8 mouse cellular contexts compared by ENCODE assay signal in the genomic region with DNA sequence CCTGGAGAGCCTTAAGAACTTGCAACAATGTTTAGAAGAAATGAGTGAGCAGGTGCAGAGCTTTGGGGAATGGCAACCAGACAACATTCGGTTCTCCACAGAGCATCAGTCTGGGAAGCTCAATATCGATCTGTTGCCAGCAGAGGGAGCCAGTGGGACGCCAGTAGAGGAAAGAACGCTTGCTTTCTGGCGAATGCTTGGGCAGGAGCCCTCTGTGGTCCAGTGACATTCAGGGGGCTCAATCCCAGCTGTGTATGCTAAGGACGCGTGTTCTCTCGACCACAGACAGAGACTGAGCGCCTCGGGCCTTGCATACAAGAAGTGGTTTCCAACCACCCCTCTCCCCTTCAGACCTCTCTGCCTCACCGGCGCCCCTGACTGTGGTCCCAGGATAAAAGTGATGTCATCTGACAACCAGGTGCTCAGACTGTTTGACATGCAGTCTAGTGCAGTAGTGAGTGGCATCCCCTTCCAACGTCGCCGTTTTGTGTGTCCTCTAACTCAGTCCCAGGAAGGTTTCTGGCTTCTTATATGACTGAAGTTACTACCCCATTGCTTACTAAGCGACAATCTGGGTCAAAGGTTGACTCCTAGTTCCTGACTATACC. TPM values are rescaled to one million over a fixed set of nuclear protein-coding genes. Genes with fewer than 3 reads are reported as not detected.
A peak's percentile ranks its signal among the peaks of the same experiment; 100 is the strongest.
DNase-seq lines count a peak whose midpoint lies in the region; ATAC-seq lines count a peak whose summit lies in the region.

No protein-coding gene starts in this region.

- no peaks in the 10 kb centered on the region for H3K27me3 ChIP-seq in intestine, embryonic 15.5 days (replicated peaks)
- H3K27me3 ChIP-seq in midbrain, embryonic 16.5 days (ENCODE audit: control insufficient read depth, insufficient read depth, low read depth, low read length): no peaks in the 10 kb centered on the region

- no peak overlapping the region for H3K4me3 ChIP-seq in intestine, embryonic 15.5 days (replicated peaks)
- H3K4me3 ChIP-seq in midbrain, embryonic 16.5 days (ENCODE audit: low read depth, low read length): 0 out of 2 replicates have a peak overlapping the region, but pooled peaks have one; percentile 2

- WGBS in intestine, embryonic 15.5 days: 12% methylated on average over 16 of the region's 16 CpGs
- 16% methylated on average over 16 of the region's 16 CpGs for WGBS in midbrain, embryonic 16.5 days

- no peak overlapping the region for H3K27ac ChIP-seq in intestine, embryonic 15.5 days
- no peak overlapping the region for H3K27ac ChIP-seq in midbrain, embryonic 16.5 days (ENCODE audit: low read length)

- H3K4me2 ChIP-seq in intestine, embryonic 15.5 days (replicated peaks): peak overlapping the region; percentile 44; the same call in 1 of the 2 replicates
- H3K4me2 ChIP-seq in midbrain, embryonic 16.5 days (ENCODE audit: low read length): peak overlapping the region; percentile 55

- no peaks in the 10 kb centered on the region for H3K9me3 ChIP-seq in intestine, embryonic 15.5 days
- no peaks in the 10 kb centered on the region for H3K9me3 ChIP-seq in midbrain, embryonic 16.5 days (replicated peaks; ENCODE audit: control insufficient read depth, low read length, poor library complexity, severe bottlenecking)

- no peak overlapping the region for H3K9ac ChIP-seq in intestine, embryonic 15.5 days
- peak overlapping the region; percentile 48; the same call in 1 of the 2 replicates for H3K9ac ChIP-seq in midbrain, embryonic 16.5 days (ENCODE audit: low read depth, low read length)

- no peaks in the 10 kb centered on the region for H3K4me1 ChIP-seq in intestine, embryonic 15.5 days (replicated peaks)
- H3K4me1 ChIP-seq in midbrain, embryonic 16.5 days (ENCODE audit: control insufficient read depth, insufficient read depth, low read length): peaks cover 2% of the 10 kb centered on the region; the same call in 1 of the 2 replicates

- no peaks in the 10 kb centered on the region for H3K36me3 ChIP-seq in intestine, embryonic 15.5 days
- no peaks in the 10 kb centered on the region for H3K36me3 ChIP-seq in midbrain, embryonic 16.5 days (ENCODE audit: control insufficient read depth, insufficient read depth, low read length)

- ATAC-seq in intestine, embryonic 15.5 days: peak; percentile 74
- ATAC-seq in midbrain, embryonic 16.5 days: peak; percentile 79

- intact Hi-C loops in gastrocnemius, postnatal 36 days (cut with DNase I): no loop called here
- intact Hi-C loops in left cerebral cortex, postnatal 14 days (cut with DNase I): loop anchor here (2.0 to 5.0 kb wide), 2 partner anchors 80 to 153 kb away; no protein-coding TSS in a partner anchor

- peak; percentile 16 to 69 for DNase-seq in spleen, adult 18-20 months
- no peak for DNase-seq in spleen, adult 12 weeks (ENCODE audit: low spot score)
- DNase-seq in embryo, embryonic 11 days: peak; percentile 89
- DNase-seq in gastrocnemius, postnatal 36 days: peak; percentile 63
- peak; percentile 91 to 93 for DNase-seq in left cerebral cortex, postnatal 14 days (ENCODE audit: low spot score in 2 of 2)
- peak; percentile 31 to 50 for DNase-seq in spleen, postnatal 36 days (ENCODE audit: low spot score in 2 of 2)

RNA-seq across cellular contexts. Expression of a gene that starts 16.9 kb away (rescaled TPM):
- not detected for total RNA-seq in gastrocnemius, postnatal 36 days (2021)
- 2.6 and 2.8 TPM in 2 replicates for polyA plus RNA-seq in intestine, embryonic 15.5 days (2015; fragmentation: Nextera tagmentation; extraction: Ambion mirVana)
- total RNA-seq in left cerebral cortex, postnatal 14 days (2021): not detected
- not detected in 2 replicates for polyA plus RNA-seq in midbrain, embryonic 16.5 days (2015; fragmentation: Nextera tagmentation; extraction: Ambion mirVana)

RNA-seq across cellular contexts. Expression of a gene that starts 17.2 kb away (rescaled TPM):
- not detected for total RNA-seq in gastrocnemius, postnatal 36 days (2021)
- polyA plus RNA-seq in intestine, embryonic 15.5 days (2015; fragmentation: Nextera tagmentation; extraction: Ambion mirVana): not detected in 2 replicates
- not detected for total RNA-seq in left cerebral cortex, postnatal 14 days (2021)
- not detected in 2 replicates for polyA plus RNA-seq in midbrain, embryonic 16.5 days (2015; fragmentation: Nextera tagmentation; extraction: Ambion mirVana)

RNA-seq across cellular contexts. Expression of a gene that starts 32.5 kb away (rescaled TPM):
- not detected for total RNA-seq in gastrocnemius, postnatal 36 days (2021)
- polyA plus RNA-seq in intestine, embryonic 15.5 days (2015; fragmentation: Nextera tagmentation; extraction: Ambion mirVana): 0.05 TPM in 1 of 2 replicates, not detected in the other
- under 1 TPM; 0.68 to 0.79 TPM for total RNA-seq in left cerebral cortex, postnatal 14 days (2021)
- 0.07 and 0.09 TPM in 2 replicates for polyA plus RNA-seq in midbrain, embryonic 16.5 days (2015; fragmentation: Nextera tagmentation; extraction: Ambion mirVana)

RNA-seq across cellular contexts. Expression of a gene that starts 42.0 kb away (rescaled TPM):
- not detected for total RNA-seq in gastrocnemius, postnatal 36 days (2021)
- not detected in 2 replicates for polyA plus RNA-seq in intestine, embryonic 15.5 days (2015; fragmentation: Nextera tagmentation; extraction: Ambion mirVana)
- not detected for total RNA-seq in left cerebral cortex, postnatal 14 days (2021)
- polyA plus RNA-seq in midbrain, embryonic 16.5 days (2015; fragmentation: Nextera tagmentation; extraction: Ambion mirVana): not detected in 2 replicates

RNA-seq across cellular contexts. Expression of a gene that starts 51.4 kb away (rescaled TPM):
- not detected for total RNA-seq in gastrocnemius, postnatal 36 days (2021)
- 0.40 and 0.80 TPM in 2 replicates for polyA plus RNA-seq in intestine, embryonic 15.5 days (2015; fragmentation: Nextera tagmentation; extraction: Ambion mirVana)
- under 1 TPM; 0.55 to 0.72 TPM for total RNA-seq in left cerebral cortex, postnatal 14 days (2021)
- polyA plus RNA-seq in midbrain, embryonic 16.5 days (2015; fragmentation: Nextera tagmentation; extraction: Ambion mirVana): 0.60 and 0.68 TPM in 2 replicates
